Mouse (Mus musculus): Measurements from ENCODE around the gene Atrn. TPM values are rescaled to one million over a fixed set of nuclear protein-coding genes. Genes with fewer than 3 reads are reported as not detected.

The Atrn gene
- polyA plus RNA-seq, 1 experiment, result 4.6 TPM

DNA sequence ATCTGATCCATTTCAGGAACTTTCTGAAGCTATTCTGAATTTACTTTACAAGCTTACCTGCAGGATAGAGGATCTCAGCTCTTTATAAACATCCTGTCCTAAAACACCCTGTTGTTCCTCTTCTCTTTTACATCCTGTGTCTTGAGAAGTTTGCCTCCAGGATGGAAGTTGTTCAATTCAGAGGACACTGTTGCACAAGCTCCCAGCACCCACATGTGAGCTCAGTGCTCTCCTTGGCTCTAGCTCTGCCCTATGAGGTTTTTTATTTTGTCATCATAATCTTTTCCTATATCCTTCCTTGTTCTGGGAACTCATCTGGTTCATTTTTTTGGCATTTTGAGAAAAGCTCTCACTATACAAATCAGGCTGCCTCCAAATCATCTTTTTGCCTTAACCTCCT is 130.5 kb downstream of the Atrn start:
- no peak for DNase-seq (ENCODE audit: low read depth, low spot score)

DNA sequence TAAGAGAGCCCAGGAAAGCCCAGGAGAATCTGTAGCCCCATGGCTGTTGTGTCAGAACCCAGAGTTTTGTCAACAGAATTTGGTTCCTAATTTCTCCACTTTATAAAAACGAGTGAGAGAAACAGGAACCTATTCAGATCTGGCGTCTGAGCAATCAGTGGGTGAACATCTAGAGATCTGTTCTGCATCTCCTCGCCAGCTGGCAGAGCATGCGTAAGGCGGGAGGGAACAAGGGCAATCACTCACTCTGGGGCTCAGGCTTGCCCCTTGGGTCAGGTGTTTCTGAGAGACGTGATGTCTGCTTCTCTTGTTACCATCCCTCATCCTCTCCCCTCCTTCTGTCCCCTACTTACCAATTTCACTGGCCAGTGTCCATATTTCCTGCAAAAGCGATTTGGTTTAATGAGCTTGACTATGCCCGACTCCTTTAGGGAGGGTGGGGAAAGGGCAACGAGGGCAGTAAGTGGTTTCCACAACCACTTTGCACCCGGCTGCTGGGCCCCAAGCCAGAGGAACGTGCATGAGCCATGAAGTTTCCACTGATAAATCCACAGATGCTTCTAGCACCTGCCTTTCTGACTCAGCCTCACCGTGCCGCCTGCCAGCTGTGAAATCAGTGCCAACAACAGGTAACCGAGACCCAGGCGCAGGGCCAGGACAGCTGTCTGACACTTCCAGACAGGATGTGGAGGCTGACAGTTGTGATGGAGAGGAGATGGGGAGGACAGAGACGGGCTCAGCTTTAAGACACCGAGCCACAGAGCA is 131.1 kb downstream of the Atrn start:
- WGBS, result 13% methylated on average over 17 of the region's 17 CpGs
- no peak for DNase-seq (ENCODE audit: low read depth, low spot score)

DNA sequence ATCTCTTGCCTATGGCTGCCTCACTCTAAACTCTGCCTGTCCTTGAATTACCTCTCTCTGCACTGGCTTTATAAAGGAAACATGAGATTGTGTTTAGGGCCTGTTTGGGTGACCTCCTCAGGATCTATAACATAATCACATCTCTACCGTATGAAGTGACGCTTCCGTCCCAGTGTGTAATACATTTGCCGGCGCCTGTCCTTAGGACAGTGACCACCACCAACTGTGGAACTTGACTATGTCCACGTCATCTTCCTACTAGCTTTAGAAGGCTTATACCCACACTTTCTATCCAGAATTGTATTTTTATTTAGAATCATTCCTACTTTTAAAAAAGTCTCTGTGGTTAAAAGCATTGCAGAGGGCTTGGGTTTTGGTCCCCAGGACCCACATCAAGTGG is 131.9 kb downstream of the Atrn start:
- 87% methylated on average over 6 of the region's 6 CpGs for WGBS
- DNase-seq (ENCODE audit: low read depth, low spot score), result no peak

DNA sequence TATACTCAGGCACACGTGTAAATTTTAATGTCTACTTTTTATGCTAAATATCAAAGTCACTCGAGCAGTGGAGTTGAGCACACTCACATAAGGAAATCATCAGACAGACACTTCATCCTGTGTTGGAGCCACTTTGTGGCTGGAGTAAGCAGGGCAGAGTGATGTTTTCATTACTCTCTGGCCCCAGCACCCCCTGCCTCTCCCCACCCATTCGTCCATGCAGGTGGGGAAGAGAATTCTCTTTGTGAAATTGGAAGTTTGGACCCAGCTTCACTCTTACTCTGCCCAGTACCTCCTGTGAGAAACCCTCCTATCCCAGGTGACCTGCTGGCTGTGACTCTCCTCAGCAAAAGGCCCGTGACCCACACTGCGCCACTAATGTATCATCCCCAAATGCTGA is 132.4 kb downstream of the Atrn start:
- 84% methylated on average over 5 of the region's 5 CpGs for WGBS
- no peak for DNase-seq (ENCODE audit: low read depth, low spot score)

DNA sequence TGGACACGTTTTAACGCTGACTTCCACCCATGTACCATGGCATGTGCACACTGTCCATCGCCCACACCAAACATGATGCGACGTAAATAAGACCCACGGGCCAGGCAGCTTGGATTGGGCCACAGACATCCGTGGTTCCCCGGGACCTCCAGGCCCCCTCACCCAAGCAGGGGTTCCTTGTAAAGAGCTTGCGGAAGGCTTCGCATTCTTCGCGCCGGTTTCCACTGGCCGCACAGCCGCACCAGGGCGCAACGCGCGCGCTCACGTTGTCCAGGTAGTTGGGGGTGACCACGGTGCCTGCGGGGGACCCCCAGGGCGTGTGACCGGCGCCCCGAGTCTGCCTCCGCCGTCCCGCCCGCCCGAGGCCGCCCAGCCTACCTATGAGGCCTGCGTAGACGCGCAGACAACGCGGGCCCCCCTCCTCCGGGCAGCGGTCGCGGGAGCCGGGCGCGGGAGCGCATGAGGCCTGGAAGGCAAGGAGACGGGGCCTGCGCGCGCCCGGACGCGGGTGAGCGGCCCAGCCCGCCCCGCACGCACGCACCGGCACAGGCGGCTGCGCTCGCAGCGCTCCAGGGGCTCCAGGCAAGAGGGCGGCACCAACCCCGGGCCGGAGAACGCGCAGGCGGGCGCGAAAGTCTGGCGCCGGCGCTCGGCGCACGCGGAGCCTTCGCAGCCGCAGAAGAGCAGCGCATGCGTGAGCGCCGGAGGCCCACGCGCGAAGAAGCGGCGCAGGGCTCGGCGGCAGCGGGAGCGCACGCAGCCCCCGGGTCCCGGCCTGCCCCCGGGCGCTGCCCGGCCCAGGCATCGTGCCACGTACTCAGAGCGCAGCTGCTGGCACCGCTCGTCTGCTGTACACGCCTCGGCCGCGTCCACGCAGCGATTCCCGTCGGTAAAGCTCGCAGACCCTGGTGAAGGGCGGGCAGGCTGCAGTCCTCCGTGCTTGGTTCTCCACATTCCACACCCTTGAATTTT is 134.8 kb downstream of the Atrn start:
- DNase-seq (ENCODE audit: low read depth, low spot score), result no peak
- WGBS, result 3% methylated on average over 115 of the region's 115 CpGs

DNA sequence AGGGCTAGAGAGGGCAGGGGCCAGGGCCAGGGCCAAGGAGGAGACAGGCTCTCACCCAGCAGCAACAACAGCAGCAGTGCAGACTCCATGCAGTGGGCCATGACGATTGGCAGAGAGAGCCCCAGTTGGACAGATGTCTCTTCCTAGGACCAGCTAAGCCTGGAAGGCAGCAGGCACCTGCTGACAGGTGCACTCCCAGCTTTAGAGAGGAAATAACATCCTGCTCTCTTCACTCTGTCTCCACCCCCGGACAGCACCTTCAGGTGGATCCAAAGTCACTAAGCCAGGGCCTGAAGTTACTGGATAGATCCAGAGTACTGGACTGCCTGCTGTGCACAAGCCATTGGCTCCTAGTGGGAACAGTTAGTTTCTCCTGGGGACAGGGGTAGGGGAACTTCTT is 136.7 kb downstream of the Atrn start, which contains the start of gene Gfra4:
Gfra4 (minus strand) TSS at position 101 of the 400 bp plus-strand sequence.
- no peak for DNase-seq (ENCODE audit: low read depth, low spot score)
- WGBS, result 49% methylated on average over 2 of the region's 2 CpGs

DNA sequence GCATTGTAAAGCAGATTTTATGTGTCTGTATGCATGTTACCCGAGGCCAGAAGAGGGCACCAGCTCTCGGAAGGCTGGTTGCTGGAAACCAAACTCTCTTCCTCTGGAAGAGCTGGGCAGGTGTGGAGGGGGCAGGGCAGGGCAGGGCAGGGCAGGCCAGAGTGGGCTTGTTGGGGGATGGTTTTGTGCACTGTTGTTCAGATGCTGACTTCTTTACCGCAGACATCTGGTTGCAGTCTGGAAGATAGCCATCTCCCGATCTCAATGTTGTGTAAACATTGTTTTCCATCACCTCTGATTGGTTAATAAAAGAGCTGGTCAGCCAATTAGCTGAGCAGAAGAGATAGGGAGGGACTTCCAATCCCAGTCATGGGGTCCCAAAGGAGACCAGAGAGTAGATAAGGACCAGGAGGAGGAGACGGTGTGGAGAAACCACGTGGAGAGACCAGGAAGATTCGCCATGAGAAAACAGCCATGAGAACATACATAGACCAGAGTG is 138.1 kb downstream of the Atrn start:
- DNase-seq (ENCODE audit: low read depth, low spot score), result no peak
- WGBS, result 17% methylated on average over 7 of the region's 7 CpGs

DNA sequence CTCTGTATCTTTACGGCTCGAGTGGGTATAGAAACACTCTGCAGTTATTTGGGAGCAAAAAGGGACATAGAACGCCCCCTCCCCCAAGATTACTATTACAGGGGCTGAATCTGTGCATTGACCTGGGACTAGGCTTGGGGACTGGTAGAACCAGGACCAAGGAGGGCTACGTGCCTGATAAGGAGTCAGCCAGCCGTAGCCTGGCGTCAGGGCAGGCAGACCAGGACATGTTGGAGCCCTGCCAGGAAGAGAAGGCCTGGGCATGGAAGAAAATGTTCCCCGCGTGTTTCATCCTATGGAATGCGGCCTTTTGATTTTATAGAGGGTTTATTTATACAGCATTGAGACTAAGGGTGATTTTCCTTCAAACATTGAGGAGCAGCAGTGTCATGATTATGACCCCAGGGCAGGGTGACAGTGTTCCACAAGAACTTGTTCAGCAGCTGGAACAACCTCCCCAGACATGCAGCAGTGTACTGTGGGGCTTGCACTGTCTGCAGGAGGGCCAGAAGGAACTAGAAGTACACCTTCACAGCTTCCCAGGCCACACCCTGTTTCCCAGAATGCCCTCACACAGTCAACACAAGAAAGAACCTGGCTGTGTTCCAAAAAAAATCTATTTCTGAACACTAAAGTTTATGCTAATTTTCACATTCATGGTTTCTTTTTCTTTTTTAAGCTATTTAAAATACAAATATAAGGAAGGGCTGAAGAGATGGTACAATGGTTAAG is 138.9 kb downstream of the Atrn start:
- DNase-seq (ENCODE audit: low read depth, low spot score), result no peak
- 38% methylated on average over 9 of the region's 9 CpGs for WGBS

DNA sequence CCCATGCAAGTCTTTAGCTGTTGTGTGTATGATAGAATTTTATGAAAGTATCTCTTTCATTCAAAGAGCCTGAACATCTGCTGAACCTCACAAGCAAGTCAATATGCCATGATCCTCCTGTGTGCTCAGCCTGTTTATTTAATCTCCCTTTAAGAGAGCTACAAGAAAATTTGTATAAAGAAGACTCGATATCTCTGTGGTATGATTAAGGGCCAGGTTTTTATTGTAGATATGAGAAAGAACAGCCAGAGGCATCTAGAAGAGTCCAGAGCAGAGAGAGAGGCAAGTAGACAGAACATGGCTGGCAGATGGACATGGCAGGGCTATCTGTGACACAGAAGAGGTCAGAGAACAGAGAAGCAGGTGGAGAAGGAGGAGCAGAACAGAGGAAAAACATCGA is 139.7 kb downstream of the Atrn start:
- 60% methylated on average over 2 of the region's 2 CpGs for WGBS
- DNase-seq (ENCODE audit: low read depth, low spot score), result no peak

DNA sequence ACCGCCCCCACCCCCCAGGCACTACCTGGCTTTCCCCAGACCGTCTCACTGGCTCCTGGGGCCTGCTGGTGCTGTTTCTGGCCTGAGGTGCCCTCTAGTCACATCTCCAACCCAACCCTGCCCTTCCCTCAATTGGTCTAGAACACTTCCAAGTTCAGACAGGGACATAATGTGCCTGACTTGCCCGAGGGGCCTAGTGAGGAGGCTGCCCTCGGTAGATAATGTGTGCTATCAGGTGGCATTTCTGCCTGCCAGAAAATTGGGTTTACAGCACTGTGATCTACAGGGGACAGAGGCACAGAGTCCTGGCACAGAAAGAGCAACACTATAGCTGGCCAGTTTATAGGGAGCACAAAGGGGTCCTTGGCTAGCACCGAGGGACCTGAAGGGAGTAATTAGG is 145.7 kb downstream of the Atrn start:
- WGBS, result 62% methylated on average over 5 of the region's 5 CpGs

DNA sequence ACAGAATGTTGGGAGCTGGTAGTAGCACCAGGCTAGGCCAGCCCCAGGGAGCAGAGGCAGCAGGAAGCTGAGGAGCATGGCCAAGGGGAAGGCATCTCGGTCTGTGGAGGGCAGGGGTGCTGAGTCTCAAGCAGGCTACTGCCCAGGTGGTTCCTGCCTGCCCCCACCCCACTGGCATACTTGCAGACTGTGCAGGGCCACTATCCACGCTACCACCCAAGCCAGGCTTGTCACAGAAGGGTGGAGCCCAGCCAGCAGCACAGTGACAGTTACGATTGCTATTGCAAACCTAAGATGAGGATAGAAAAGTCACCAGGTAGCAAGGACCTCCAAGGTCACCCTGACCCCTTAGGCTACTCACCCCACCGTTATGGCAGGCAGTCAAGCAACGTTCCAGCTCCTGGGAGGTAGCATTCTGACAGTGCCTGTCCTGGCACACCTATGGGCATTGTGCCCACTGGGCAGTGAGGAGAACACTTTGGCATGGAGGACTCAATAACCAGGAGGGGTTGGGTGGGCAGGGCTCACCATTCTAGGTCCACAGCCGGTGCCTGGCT is 146.6 kb downstream of the Atrn start:
- no peak for DNase-seq (ENCODE audit: low read depth, low spot score)
- 52% methylated on average over 6 of the region's 6 CpGs for WGBS

More for the DNA sequence above, 145.7 kb downstream of the Atrn start:
- DNase-seq (ENCODE audit: low read depth, low spot score), result no peak

DNA sequence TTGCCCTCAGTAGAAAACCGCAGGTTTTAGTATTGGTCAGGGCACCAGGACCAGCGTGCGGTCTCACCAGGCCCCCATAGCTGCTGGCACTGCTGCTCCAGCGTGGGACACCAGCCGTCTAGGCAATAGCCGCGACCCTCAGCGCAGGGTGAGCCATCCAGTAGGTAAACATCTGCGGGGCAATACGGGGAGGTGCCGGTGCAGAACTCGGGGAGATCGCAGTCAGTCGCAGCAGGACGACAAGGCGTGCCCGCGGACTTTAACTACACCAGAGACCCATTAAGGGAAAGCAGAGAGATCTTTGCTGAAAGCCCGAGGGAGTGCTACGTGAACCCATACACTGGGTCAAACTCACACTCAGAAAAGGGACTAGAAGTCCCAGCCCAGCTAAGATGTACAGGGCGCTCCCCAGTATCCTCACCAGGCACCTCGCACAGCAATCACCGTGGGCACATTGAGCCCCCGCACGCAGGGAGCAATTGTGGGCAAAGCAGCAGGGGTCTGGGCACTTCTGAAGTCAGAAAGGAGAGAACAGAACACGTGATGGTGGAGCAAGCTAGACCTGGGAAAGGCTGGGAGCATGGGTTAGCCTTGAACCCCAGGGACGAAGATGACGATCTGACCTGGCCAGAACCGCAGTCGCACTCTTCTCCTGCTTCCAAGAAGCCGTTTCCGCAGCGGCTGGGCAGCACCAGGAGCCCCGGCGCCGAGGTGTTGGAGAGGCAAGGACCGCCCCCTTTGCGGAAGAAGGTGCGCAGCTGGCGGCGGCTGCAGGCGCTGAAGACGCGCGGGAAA is 147.8 kb downstream of the Atrn start:
- DNase-seq (ENCODE audit: low read depth, low spot score), result no peak
- 12% methylated on average over 45 of the region's 45 CpGs for WGBS

DNA sequence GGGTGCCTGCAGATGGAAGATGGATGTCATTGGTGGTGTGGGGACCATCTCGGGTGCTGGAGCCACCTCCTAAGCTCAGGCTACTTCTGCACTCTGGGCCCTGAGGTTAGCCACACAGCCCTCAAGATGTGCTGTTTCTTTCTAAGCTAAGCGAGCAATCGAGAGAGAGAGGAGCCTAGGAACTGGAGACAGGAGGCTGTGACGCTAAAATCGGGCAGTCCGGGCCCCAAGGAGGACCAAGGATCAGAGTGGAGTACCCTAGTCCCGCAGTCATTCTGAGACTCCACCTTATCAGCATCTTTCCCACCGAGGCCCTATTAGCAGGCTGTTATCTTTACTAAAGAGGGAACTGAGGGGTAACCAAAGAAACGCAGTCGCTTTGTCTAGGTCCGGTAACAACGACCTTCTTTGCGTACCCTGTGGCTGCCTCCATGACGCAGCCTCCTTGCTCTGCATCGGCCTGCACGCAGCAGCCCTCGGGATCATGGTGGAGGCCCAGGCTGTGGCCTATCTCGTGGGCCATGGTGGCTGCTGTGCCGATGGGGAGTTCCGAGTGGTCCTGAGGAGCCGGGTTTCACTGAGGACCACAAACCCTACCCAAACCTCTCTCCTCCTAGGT is 148.5 kb downstream of the Atrn start:
- DNase-seq (ENCODE audit: low read depth, low spot score), result no peak
- 19% methylated on average over 21 of the region's 21 CpGs for WGBS

DNA sequence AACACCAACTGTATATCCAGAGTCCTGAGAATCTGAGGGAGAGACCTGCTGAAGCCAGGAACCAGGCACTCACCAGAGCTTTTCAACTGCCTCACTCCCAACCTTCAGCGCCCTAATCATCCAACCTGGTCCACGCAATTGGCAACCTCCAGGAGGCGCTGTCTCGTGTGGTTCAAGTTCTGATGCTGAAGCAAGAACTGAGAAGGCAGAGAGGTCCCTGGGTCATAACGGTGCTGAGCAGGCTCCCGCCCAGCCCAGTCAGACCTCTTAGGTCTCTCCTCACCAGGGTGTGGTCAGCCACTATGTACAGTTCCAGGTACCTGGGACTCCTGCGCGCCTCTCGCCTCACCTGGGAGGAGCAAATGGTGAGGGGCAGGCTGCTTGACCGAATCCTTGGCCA is 149.3 kb downstream of the Atrn start:
- 11% methylated on average over 10 of the region's 10 CpGs for WGBS
- DNase-seq (ENCODE audit: low read depth, low spot score), result no peak

DNA sequence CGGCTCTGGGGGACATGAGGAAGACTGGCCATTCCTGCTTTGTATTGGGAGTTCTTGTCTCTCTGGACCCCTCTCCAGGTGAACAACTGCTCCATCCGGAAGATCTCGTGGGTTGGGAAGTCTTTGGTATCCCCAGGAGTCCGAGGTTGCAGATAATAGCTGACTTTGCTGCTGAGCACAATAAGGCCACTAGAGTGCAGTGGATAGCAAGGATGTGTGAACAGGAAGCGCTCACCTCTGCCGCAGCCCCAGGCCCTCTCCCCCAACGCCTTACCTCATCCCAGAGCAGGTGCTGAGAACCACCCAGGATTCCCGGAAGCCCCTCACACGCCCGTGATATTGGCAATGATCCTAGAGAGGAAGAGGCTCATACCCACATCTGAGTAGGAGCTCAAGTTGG is 149.9 kb downstream of the Atrn start:
- 8% methylated on average over 10 of the region's 10 CpGs for WGBS

DNA sequence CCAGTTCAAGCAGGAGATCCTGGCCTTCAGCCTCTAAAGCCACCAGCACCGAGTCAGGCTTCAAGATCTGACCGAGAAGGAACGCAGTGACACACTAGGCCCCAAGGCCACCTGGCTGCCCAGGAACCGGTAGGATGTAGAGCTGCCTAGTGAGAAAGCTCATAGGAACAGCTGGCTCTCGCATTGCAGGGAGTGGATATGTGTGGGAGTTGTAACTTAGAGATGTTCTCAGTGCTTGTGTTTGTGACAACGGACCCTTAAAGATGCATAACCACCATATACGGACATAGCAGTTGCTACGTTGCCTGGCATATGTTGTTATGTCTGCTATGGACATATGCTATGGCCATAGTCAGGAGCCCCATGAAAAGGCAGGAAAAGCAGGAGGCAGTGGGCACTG is 152.4 kb downstream of the Atrn start:
- no peak for DNase-seq (ENCODE audit: low read depth, low spot score)
- WGBS, result 92% methylated on average over 8 of the region's 8 CpGs

More for the DNA sequence above, 149.9 kb downstream of the Atrn start:
- no peak for DNase-seq (ENCODE audit: low read depth, low spot score)

DNA sequence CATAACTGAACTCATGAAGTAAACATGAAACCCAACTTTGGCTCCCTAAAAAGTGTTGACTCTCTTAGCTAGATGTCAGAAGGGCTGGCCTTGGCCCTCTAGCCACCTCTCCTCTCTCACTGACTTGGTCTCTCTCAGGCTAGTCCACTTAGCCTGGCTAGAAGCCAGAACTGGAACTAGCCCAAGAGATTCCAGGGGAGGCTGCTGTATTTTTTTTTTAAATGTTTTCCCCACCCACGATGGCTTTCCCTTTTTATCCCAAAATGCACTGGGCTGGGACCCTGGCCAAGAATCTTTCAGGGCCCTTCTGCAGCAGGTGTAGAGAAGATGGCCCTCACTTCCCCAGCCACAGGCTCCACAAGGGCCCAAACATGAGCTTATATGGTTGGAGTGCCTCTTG is 153.1 kb downstream of the Atrn start:
- DNase-seq (ENCODE audit: low read depth, low spot score), result no peak
- 9% methylated on average over 1 of the region's 1 CpGs for WGBS

DNA sequence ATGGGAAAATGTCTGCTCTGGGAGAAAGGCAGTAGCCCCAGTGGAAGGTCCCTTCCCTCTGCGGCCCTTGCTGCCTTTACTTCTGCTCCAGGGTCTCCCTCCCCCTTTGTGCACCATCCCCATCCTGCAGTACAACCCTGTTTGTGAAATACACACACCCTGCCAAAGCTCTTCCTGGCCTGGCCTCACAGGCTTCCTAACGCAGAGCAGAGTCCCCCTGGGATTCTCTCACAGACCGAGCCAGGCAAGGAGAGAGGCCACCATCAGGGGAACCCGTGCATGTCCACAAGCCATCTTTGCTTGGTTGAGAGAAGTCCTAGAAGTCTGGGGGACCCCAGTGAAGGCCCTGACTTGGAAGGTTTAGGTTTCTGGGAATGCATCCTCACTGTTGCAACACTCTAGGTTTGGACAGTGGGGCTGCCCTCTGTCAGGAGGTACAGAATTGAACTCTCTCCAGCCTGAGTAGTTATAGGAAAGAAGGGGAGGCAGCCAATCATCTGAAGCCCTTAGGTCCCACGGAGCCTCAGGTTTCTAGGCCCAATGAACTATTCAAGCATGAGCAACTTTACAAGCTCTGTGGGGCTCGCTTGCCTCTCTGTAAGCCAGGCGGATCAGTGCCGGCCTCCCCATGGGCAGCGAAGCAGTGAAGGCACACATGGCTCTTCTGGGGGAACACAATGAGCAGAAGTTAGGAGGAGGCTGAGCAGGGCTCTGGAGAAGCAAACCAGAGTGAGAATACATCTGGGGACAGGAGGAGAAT is 153.7 kb downstream of the Atrn start:
- DNase-seq (ENCODE audit: low read depth, low spot score), result no peak
- WGBS, result 64% methylated on average over 9 of the region's 9 CpGs
